Mouse (Mus musculus): Measurements from ENCODE around the gene Nox3.

Nox3 gene

DNA sequence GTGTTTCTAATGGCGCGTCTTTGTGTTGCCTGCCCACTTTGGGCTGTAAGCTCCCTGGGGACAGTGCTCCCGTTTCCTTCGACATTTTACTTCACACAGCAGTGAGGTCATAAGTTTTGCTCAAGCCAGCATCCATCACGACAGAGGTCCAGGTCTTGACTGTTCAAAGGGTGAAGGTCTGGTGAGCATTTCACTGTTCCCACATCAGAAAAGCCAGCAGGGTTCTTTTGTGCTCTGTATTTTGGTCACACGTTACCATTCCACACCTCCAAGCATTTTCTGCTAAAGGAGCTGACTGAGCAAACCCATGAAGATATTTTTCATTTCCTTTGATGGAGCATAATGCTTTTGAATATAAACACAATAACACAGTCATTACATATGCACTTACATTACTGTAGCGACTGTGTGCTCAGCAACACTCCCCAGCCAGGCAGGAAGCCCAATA is 85.7 kb downstream of the Nox3 start:
- no peak for DNase-seq (ENCODE audit: low spot score)

DNA sequence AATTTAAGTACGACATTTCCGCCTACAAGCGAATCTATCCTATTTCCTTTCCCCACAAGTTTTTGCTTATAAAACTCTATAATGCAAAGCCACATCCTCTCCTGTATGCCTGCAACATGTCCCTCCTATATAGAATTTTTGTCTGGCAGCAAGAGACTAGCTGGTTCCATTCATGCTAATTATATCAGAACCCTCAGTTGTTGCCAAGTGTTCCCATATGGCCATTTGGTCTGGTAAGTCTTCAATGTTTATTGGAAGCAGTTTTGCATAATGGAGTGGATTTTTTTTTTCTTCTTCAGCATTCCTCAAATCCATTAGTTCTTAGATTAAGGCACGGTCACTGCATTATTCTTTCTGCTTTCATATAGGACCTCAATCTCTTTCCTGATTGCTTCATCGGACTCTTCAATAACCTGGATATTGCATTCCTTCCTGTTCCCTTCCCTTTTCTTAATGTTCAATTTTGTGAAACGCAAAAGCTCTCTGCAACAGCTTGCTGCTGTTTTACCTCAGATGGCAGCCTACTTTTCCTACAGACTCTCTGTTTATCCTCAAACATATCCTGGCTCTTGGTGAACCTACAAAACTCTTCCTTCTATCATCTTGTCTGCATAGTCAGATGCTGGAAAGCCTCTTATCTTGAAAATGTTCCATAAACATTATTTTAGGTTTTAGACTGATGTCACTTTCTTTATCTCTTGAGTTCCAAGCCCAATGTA is 92.9 kb downstream of the Nox3 start:
- no peak for DNase-seq (ENCODE audit: low spot score)

DNA sequence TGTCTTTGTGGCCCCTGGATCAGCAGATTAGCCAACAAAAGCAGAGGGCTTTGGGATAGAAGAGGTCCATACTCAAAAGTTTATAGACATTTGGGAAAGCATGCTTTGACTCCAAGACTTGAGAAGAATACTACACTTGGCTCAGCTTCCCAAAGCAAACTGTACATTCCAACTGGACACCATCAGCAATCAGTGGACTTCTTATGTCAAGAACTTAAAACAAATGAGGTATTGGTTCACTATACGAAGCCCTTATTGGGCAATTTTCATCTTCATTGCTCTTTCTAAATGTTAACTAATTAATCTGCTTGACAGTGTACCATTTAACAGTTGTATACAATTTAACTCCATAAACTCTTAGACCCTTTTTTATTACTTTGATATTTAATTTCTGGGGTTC is 97.7 kb downstream of the Nox3 start:
- no peak for DNase-seq (ENCODE audit: low spot score)

DNA sequence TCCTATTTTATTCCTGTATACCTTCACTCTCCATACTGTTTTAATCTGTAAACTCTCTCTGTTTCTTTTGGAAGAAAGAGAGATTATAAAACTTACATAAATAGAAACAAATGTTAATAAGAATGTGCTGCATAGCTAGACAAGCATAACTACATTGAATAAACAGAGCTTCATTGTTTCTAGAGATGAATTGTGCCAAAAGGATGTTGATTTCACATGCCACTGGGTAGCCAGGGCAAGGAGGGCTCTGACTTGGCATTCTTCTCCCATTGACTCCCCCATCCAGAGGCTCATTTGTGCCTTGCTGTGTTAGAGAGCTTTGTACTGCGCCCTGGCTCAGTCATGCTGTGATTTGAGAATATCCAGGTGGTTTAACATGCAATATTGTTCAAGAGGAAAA is 98.2 kb downstream of the Nox3 start:
- DNase-seq (ENCODE audit: low spot score) = no peak

DNA sequence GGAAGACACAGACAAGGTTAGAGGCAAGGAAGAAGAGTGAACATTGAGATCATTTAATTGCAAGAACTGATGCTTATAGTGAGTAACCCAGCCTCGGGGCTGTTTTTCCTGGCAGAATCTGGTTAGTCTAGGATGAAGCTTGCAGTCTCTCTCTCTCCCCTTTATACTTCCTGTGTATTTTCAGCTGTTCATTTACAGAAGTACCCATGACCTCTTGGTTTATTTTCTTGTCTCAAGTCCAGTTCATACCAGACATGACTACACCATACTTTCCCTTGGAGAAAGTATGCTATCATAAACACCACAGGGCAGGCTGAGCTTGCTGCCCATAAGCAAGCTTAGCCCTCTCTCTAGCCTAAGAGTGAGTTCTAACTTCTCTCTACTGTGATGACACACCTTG is 98.9 kb downstream of the Nox3 start:
- no peak for DNase-seq (ENCODE audit: low spot score)

Measured in adipocyte (in vitro differentiated cells).